Mouse (Mus musculus): ENCODE measurements around the gene Ankrd55.

The Ankrd55 gene

DNA sequence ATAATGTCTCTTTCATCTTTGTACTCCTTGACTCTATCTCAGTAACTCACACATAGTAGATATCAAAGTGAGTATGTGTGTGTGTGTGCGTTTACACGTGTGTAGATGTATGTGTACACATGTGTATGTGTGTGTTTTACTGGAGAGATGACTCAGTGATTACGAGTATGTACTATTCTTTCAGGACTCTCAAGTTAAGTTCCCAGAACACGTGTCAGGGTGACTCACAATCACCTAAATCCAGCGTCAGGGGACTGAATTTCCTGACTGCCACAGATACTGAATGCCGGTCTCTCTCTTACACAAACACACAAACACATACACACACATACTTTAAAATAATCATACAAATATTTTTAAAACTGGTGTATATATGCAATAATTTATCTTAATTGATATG is 52.5 kb downstream of the Ankrd55 start:
- no peak for DNase-seq (ENCODE audit: extremely low spot score, low read depth, low spot score)

DNA sequence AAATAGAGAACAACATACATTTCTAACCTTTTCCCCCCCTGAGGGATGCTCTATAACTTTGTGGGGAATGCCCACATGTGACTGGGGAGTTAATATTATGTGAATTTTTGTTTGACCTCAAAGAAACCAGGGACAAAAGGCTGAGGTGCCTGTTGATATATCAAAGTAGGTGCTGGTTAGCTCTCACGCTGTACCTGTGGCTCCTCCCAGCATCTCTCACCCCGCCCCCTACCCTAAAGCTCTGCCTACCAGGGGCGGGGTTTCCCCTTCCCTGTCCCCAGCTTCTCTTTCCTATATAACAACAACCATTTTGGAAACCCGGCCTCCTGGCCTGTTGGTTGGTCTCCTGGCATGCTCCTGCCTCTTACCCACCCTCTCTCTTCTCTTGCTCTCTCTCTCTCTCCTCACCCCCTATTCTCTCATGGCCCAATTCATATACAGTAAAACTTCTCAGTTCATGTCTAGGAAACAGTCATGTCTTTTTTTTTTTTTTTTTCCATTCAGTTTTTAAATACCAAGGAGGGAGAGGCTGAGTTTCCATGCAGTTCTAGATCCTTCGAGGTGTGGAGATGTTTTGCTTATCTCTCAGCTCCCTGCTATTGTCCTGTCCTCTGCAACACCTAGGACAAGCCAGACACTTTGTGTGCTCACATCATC is 54.8 kb downstream of the Ankrd55 start:
- DNase-seq (ENCODE audit: extremely low spot score, low read depth, low spot score) = no peak

DNA sequence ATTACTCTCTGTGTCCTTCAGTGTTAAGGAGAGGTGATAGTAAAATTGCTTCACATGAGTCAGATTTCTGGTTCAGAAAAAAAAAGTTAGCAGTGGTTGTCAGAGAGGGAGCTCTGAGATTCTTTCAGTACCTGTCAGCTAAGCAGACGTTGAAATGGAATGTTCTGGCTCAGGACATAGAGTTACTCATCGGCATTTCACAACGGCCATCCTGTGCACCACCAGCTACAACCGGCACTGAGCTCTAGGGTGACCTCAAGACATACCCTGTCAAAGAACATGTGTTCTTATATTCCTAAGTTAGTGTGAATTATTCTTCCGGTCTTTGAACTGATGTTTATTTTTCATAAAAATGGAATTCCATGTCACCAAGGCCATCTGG is 55.4 kb downstream of the Ankrd55 start:
- no peak for DNase-seq (ENCODE audit: extremely low spot score, low read depth, low spot score)

DNA sequence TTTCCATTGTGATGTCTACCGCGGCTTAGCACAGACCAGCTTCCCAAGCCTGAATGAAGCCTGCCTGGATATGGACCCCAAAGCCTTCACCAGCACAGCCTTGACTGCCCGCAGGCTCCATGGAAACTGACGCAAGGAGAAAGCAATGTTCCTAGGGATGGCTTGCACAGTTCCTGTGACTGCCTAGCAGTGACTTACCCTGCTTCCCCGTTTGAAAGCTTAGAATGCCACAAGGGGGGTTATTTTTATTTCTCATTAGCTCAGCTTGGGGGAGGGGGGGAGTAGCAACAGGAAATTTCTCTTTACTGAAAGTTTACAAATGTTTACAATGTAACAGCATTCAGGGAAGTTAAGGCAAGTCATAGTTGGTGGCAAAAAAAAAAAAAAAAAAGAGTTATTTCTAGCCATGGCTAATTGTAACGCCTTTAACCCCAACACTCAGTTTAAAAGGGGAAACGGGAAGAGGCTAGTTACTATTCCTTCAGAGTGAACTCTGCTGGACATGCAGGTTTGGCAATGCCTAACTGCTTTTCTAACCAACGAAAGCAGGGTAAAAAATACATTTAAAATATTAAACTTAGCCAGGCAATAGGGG is 56.1 kb downstream of the Ankrd55 start:
- no peak for DNase-seq (ENCODE audit: extremely low spot score, low read depth, low spot score)

- DNase-seq (ENCODE audit: extremely low spot score, low read depth, low spot score) = no peak
Measured at GRCm38 (mm10) chr13:112345542-112345941, 57.3 kb downstream of the Ankrd55 start.

DNA sequence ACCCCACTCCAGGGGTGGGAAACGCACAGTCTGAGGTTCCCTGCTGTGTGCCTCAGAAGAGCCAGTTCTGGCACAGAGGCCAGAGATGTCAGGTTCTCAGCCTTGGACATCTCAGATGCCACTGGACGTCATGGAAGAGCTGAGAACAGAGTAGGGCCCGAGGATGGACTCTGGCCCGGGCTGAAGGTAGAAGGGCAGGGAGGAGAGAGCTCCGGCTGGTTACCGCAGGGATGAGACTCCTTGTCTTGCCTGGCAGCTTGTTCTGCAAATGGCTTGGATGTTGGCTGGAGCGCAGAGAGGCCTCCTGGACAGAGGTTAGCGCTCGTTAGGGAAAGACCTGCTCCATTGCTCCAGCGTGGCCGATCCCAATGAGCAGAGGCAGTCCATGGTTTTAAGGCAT is 57.8 kb downstream of the Ankrd55 start:
- DNase-seq (ENCODE audit: extremely low spot score, low read depth, low spot score) = no peak

DNA sequence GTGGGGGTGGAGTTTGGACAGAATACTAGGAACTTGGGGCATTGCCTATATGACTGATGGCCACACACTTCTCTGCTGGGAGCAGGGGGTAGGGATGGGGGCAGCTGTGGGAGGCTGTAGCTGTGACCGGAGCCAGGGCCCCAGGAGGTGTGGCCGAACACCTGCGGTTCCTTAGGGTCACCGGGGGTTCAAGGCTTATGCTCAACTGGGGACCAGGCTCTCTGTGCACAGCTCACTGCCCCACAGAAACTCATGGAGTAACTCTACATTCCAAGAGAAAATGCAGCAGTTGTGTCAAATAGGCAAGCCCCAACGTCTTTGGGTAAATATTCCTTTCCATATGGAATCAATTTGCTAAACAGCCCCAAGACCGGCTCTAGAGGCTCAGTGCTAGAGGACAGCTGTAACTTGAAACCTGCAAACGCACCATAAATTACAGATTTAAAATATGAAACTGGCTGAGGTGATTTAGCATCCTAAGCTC is 58.5 kb downstream of the Ankrd55 start:
- DNase-seq (ENCODE audit: extremely low spot score, low read depth, low spot score) = peak; percentile 50

DNA sequence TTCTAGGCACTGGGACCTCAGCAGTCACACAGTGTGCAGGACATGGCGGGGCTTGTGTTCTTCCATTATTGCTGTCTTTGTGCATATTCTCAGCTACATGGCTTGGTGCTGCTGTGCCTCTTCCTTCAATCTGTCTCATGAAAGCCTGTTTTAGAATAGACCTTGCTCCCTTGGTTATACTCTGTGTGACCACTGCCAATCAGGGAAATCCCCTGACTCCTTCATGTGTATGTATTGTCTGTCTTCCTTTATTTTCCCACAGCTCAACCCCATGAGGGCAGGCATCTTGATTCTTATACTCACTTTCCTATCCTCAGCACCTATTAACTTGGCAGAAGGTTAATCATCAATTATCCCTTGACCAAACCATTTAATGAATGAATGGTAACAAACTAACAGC is 60.0 kb downstream of the Ankrd55 start:
- DNase-seq (ENCODE audit: extremely low spot score, low read depth, low spot score) = no peak

GRCm38 (mm10) chr13:112348896-112349484 is 60.7 kb downstream of the Ankrd55 start:
- no peak for DNase-seq (ENCODE audit: extremely low spot score, low read depth, low spot score)

DNA sequence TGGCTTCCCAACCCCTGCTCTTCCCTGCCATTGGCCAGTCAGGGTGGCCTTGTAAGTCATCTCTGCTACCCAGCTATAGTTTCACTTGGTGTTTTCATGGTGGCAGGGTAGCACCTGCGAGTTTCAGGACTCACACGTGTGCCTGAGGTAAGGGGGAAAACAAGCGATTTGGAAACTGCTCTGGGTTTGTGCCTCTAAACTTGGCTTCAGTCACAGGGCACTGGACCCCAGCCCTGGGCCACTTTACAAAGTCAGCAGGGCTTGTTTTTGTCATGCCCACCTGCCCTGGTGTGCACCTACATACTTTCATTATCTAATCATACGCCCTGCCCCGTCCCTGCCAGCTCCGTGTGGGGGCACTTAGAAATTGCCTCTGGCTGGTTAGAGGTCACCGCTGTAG is 61.2 kb downstream of the Ankrd55 start:
- DNase-seq (ENCODE audit: extremely low spot score, low read depth, low spot score) = no peak

DNA sequence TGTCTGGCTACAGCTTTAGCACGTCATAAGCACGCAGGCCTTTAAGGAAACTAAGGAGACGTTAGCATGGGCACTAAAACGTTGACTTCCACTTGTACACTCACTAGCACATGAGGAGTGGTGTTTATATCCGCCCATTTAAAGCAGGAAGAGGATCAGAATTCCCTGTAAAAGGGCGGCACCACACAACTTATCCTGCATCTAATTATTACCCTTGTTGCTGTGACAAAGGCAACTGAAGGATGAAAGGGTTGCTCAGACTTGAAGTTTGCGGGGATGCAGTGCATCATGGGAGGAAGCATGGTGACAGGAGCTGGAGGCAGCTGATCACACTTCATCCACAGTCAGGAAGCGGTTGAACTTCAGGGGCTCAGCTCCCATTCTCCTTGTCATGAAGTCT is 63.7 kb downstream of the Ankrd55 start:
- DNase-seq (ENCODE audit: extremely low spot score, low read depth, low spot score) = no peak

DNA sequence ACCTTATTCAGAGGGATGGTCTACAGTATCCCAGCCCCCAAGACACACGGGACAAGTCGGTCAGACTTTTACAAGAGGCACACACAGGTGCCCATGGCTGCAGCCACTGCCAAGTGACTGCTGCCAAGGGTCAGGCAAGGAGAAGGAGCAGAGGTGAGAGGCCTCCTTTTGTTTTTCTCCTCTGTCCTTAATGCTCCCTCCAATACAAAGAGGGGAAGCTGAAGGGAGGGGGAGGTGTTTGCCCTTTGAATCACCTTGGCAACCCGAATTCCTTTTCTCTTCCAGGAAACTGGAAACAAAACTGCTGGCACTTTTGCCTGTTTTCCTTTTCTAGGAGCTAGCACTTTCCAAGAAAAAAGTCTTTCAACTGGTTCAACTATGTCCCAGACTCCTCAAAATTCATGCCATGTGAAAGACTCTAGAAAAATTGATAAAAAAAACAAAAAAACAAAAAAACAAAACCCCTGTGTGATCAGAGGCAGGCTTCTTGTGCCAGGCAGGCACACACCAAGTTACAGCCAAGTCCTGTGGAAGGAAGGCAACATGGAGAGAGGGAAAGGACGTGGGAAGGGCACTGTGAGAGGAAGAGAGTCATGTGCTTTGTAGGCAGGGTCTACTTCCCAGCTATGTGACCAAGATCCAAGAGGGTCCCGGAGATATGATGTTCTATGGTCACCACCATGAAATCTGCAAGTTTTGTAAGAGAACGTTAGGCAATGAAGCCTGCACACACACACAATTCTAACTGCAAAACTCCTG is 66.0 kb downstream of the Ankrd55 start:
- no peak for DNase-seq (ENCODE audit: extremely low spot score, low read depth, low spot score)

GRCm38 (mm10) chr13:112354958-112355357 is 66.7 kb downstream of the Ankrd55 start:
- no peak for DNase-seq (ENCODE audit: extremely low spot score, low read depth, low spot score)

GRCm38 (mm10) chr13:112355794-112356486 is 67.7 kb downstream of the Ankrd55 start:
- no peak for DNase-seq (ENCODE audit: extremely low spot score, low read depth, low spot score)

GRCm38 (mm10) chr13:112361575-112361974 is 73.3 kb downstream of the Ankrd55 start:
- no peak for DNase-seq (ENCODE audit: extremely low spot score, low read depth, low spot score)

DNA sequence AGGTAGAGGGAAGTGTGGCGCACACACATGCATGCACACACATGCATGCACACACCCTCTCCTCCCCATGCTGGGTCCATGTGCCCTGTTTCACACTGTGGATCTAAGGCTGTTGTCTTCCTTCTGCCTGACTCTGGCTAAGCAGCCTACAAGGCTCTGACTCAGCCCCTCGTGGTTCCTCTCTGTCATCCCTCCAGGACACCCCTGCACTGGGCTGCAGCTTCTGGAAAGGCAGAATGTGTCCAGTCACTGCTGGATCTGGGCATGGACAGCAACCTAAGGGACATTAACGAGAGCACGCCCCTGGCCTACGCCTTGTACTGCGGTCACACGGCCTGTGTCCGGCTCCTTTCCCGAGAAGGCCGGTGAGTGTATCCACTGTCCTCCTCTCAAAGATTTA is 75.0 kb downstream of the Ankrd55 start:
- DNase-seq (ENCODE audit: extremely low spot score, low read depth, low spot score) = no peak

DNA sequence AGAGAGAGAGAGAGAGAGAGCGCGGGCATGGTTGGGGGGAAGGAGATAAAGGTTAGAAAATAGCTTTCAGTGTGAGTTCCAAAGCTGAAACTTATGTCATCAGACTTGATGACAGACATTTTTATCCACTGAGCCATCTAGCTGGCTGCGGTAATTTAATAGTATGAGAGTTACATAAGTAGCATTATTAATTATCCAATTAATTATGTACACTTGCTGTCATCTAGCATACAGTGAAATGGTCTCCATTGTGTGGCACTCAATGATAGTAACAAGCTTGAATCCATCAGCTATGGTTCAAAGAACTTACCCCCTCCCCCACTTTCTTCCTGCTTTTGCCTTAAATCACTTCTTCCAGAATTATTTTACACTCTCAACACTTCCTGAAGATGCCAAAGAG is 75.5 kb downstream of the Ankrd55 start:
- DNase-seq (ENCODE audit: extremely low spot score, low read depth, low spot score) = no peak

- no peak for DNase-seq (ENCODE audit: extremely low spot score, low read depth, low spot score)
Measured at GRCm38 (mm10) chr13:112364698-112365097, 76.4 kb downstream of the Ankrd55 start.

DNA sequence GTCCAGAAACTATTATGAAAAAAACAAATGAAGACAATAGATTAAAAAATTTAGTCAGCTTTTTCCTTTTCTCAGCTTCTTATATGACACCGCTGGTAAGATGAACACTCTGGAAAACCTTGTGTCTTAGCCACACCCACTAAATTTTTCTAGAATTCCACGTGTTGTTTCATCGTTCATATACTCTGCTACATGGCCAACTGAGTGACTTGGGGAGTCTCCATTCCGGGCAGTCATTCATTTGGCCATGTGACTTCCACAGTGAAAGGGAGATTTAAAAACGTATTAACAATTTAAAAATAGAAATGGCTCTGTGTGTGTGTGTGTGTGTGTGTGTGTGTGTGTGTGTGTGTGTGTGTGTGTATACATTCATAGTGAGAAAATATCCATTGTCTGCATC is 77.1 kb downstream of the Ankrd55 start:
- DNase-seq (ENCODE audit: extremely low spot score, low read depth, low spot score) = no peak

GRCm38 (mm10) chr13:112365762-112366161 is 77.5 kb downstream of the Ankrd55 start:
- DNase-seq (ENCODE audit: extremely low spot score, low read depth, low spot score) = no peak

DNA sequence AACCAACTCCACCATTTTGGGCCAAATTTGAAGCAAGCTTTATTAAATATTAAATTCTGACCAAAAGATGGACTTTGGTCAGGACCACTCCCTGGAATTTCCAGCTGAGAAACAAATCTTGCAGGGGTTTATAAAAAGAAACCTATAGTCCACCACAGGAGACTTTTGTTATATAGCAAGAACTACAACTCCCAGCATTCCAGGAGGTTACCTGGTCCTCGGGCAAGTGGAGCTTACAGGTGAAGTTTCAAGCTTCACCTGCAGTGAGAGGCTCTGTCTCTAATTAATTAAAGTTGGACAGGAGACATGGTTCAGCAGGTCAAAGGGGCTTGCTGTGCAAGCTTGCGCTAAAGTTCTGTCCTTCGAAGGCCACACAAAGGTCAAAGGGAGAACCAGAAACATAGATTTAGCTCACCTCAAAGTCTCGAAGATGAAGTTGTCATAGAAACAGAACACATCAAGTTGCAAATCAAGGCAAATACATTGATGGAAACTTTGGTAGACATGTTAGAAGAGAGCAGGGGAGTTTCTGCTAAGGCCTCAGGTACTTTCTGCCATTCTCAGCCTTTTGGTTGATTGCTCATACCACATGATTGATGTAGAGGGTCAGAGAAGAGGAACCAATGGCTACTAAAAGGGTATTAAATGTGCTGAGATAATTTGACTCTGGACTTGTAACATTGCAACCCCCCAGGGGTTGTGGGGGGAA is 78.2 kb downstream of the Ankrd55 start:
- no peak for DNase-seq (ENCODE audit: extremely low spot score, low read depth, low spot score)
